Mouse (Mus musculus): ENCODE results near the gene Sdhaf2.

DNA sequence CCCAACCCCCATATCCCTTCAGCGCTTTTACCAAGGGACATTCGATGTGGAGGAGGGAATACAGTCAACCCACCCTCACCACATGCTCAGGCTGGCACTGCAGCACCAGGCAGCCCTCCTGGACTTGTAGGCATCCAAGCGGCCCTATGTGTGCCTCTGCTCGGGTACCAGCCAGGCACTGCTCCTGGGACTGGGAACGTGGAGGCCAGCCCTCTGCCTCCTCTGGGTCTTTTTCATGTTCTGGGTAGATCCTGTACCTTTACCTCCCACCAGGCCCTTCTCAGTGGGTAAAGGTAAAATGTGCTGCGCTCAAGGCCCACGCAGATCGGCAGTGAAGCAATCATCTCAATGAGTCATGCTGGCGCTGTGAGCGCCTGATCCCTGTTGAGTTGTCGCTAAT lies 66.0 kb downstream of the Sdhaf2 start:
- TF ChIP-seq CTCF (IDR thresholded peaks at IDR 0.05; ENCODE audit: low read depth, low read length) = no peak
- no peak for TF ChIP-seq POLR2AphosphoS5 (IDR thresholded peaks at IDR 0.05; ENCODE audit: insufficient replicate concordance, low read depth, low read length)
